In the genomic region with DNA sequence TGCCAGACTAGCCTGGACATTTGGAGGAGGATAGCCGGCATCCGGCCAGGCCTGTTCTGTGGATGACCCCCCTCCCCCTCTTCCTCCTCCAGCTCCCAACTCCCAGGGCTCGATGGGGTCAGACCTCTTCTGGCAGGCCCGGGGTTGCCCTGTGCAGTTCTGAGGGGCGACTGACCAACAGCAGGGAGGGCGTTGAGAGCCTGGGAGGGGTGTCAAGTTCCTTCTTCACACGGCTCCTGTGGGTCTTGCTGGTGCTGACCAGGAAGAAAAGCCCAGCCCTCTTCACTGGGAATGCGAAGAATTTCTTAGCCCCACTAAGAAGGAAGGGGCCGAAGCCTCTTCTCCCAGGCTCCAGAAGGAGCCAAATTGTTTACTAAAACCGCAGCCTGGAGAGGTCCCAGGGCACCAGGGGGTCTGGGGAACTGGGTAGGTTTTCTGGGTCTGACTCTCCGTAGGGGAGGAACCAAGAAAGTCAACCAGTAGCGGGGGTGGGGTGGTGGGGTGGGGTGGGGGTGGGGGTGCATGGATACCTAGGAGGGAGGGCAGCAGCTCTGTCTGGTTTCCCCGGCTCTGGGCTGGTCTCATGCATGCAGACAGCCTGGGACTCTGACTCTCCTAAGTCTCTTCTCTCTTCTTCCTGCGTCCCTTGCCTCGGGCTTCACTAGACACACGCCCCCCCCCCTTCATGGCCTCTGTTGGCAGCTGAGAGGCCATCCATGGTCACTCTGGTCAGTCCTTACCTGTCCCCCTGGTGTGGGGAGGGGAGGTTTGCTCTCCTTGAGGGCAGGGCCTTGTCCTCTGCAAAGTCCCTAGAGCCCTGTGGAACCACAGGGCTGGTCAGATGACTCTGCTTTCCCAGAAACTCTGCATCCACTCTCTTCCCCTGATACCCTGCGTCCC, we compare ENCODE assay signal across 8 mouse cellular contexts. TPM values are rescaled to one million over a fixed set of nuclear protein-coding genes. Genes with fewer than 3 reads are reported as not detected.
DNase-seq lines count a peak whose midpoint lies in the region; ATAC-seq lines count a peak whose summit lies in the region.

No protein-coding gene starts in this region.

- no peak overlapping the region for H3K4me3 ChIP-seq in heart, embryonic 16.5 days (ENCODE audit: low read length)
- no peak overlapping the region for H3K4me3 ChIP-seq in stomach, embryonic 15.5 days (replicated peaks)

- 20% methylated on average over 15 of the region's 17 CpGs for WGBS in heart, embryonic 16.5 days
- WGBS in stomach, embryonic 15.5 days = 12% methylated on average over 16 of the region's 17 CpGs

- peaks cover 17% of the 10 kb centered on the region for H3K4me1 ChIP-seq in heart, embryonic 16.5 days (ENCODE audit: control insufficient read depth, insufficient read depth, low read length)
- H3K4me1 ChIP-seq in stomach, embryonic 15.5 days = peaks cover 35% of the 10 kb centered on the region

- peak; percentile 59 for ATAC-seq in heart, embryonic 16.5 days (replicated peaks; ENCODE audit: extremely low read depth, insufficient read depth, low FRiP score)
- peak; percentile 42 for ATAC-seq in stomach, embryonic 15.5 days (ENCODE audit: insufficient read depth, low FRiP score, low read depth)

- peak; percentile 51 for DNase-seq in 416B (ENCODE audit: low read depth)
- peak; percentile 52 for DNase-seq in ES-CJ7 (ENCODE audit: low read depth, low spot score)
- peak; percentile 40 for DNase-seq in liver
- no peak for DNase-seq in right cerebral cortex, postnatal 14 days
- DNase-seq in right cerebral cortex, adult 2 months (ENCODE audit: low spot score in 2 of 2) = no peak
- no peak for DNase-seq in urinary bladder, adult 2 months (ENCODE audit: low spot score)

- H3K27me3 ChIP-seq in heart, embryonic 16.5 days (ENCODE audit: control insufficient read depth, insufficient read depth, low read length) = no peaks in the 10 kb centered on the region
- H3K27me3 ChIP-seq in stomach, embryonic 15.5 days (replicated peaks) = no peaks in the 10 kb centered on the region

- H3K9ac ChIP-seq in heart, embryonic 16.5 days (ENCODE audit: low read length) = peak overlapping the region; percentile 29; the same call in 1 of the 2 replicates
- no peak overlapping the region for H3K9ac ChIP-seq in stomach, embryonic 15.5 days

- no peaks in the 10 kb centered on the region for H3K9me3 ChIP-seq in heart, embryonic 16.5 days (replicated peaks; ENCODE audit: control insufficient read depth, low read length)
- no peaks in the 10 kb centered on the region for H3K9me3 ChIP-seq in stomach, embryonic 15.5 days

- H3K27ac ChIP-seq in heart, embryonic 16.5 days (ENCODE audit: low read length) = peak overlapping the region; percentile 61
- peak overlapping the region; percentile 86 for H3K27ac ChIP-seq in stomach, embryonic 15.5 days

- H3K4me2 ChIP-seq in heart, embryonic 16.5 days (ENCODE audit: low read depth, low read length) = no peak overlapping the region
- peak overlapping the region; percentile 35 for H3K4me2 ChIP-seq in stomach, embryonic 15.5 days

- no peaks in the 10 kb centered on the region for H3K36me3 ChIP-seq in heart, embryonic 16.5 days (ENCODE audit: control insufficient read depth, insufficient read depth)
- H3K36me3 ChIP-seq in stomach, embryonic 15.5 days = no peaks in the 10 kb centered on the region

RNA-seq across cellular contexts. Expression of gene Myh9, which starts 41.1 kb away (rescaled TPM):
- 22.8 and 29.7 TPM in 2 replicates for polyA plus RNA-seq in heart, embryonic 16.5 days (2015; fragmentation: Nextera tagmentation; extraction: Ambion mirVana)
- 57.0 TPM in 2 replicates for polyA plus RNA-seq in stomach, embryonic 15.5 days (2015; fragmentation: Nextera tagmentation; extraction: Ambion mirVana)
- polyA plus RNA-seq in urinary bladder, adult 2 months (2012; rRNA removed) = 95.0 and 151 TPM in 2 replicates

RNA-seq across cellular contexts. Expression of gene Txn2, which starts 45.8 kb away (rescaled TPM):
- polyA plus RNA-seq in heart, embryonic 16.5 days (2015; fragmentation: Nextera tagmentation; extraction: Ambion mirVana) = 321 and 325 TPM in 2 replicates
- polyA plus RNA-seq in stomach, embryonic 15.5 days (2015; fragmentation: Nextera tagmentation; extraction: Ambion mirVana) = 259 and 260 TPM in 2 replicates
- 147 and 157 TPM in 2 replicates for polyA plus RNA-seq in urinary bladder, adult 2 months (2012; rRNA removed)

Comparison
In these comparisons a context has a peak if more than half of its experiments do, and no peak if none do; other contexts are left out.
1. DNase-seq: peak in 416B (single experiment), ES-CJ7 (single experiment) and liver (single experiment); none in right cerebral cortex, postnatal 14 days (single experiment), right cerebral cortex, adult 2 months (0 of 2) and urinary bladder, adult 2 months (single experiment).